Mouse (Mus musculus) bone marrow, adult 2 months (tissue): ENCODE data around the gene Elf1.

ENCODE experiments used
- CTCF ChIP-seq: fragments of 200-500 bp; IDR thresholded peaks from 2 replicates; pipeline ENCODE4 v1.5.1; 2011; ENCODE audit warnings: low read length, control low read depth; ENCODE audit not compliant: control insufficient read depth, insufficient read depth
- POLR2A ChIP-seq: fragments of 200-500 bp; IDR thresholded peaks from 2 replicates; pipeline ENCODE4 v1.6.1; 2011; ENCODE audit warnings: low read depth, mild to moderate bottlenecking, control low read depth, low read length, borderline replicate concordance; ENCODE audit not compliant: control insufficient read depth

DNA sequence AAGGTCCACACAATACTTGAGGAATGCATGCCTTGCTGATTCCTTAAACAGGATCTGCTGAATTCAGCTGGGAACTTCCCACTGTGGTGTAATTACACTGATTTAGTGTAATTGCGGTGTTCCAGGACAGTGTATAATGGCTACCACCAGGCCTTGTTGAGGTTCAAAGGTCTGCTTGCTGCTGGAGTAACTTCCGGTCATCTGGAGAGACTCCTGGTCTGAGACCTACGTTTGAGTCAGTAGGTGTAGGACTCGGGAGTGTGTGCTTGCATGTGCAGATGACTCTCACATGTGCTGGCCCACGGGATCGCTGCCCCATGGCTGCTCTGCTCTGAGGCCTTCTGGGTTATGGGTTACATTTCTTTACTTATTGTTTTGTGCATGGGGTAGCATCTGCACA lies 13.4 kb downstream of the Elf1 start:
- TF ChIP-seq CTCF (no peak), POLR2A (no peak)
